Mouse (Mus musculus) G1E (cell line): Measurements from ENCODE around the gene Il6st. TPM values are rescaled to one million over a fixed set of nuclear protein-coding genes. Genes with fewer than 3 reads are reported as not detected.

Experiments
- ATAC-seq: 2 replicates; pipeline ENCODE4 v1.8.0; 2016; ENCODE audit warnings: mild to moderate bottlenecking; ENCODE audit not compliant: insufficient number of reproducible peaks, poor library complexity, low FRiP score, severe bottlenecking; ENCODE audit errors: extremely low read depth
- DNase-seq: peaks from one replicate; pipeline ENCODE4 v3.0.0; 2012; ENCODE audit warnings: low spot score
- H3K27me3 ChIP-seq: 2 replicates; pipeline ENCODE4 v1.6.1; 2012; ENCODE audit warnings: mild to moderate bottlenecking, low read length, inconsistent platforms; ENCODE audit not compliant: insufficient read depth
- H3K36me3 ChIP-seq: replicated peaks from 2 replicates; pipeline ENCODE3; 2012; ENCODE audit warnings: mild to moderate bottlenecking, inconsistent platforms
- H3K4me1 ChIP-seq: 2 replicates; pipeline ENCODE4 v1.6.1; 2012; ENCODE audit warnings: low read depth, low read length, inconsistent platforms, mixed read lengths; ENCODE audit not compliant: insufficient read depth
- H3K4me3 ChIP-seq: 2 replicates; pipeline ENCODE4 v1.5.1; 2012; ENCODE audit warnings: low read depth, mild to moderate bottlenecking, inconsistent platforms, low read length, moderate library complexity, mixed read lengths
- H3K9me3 ChIP-seq: replicated peaks from 2 replicates; pipeline ENCODE4 v1.6.1; 2012; ENCODE audit warnings: inconsistent platforms
- CTCF ChIP-seq: IDR thresholded peaks from 2 replicates; pipeline ENCODE4 v1.5.1; 2012; ENCODE audit warnings: low read depth, low read length, inconsistent platforms, mixed read lengths
- GATA1 ChIP-seq: IDR thresholded peaks from 2 replicates; pipeline ENCODE4 v1.6.1; 2012; ENCODE audit warnings: borderline replicate concordance, low read length, inconsistent platforms, mixed read lengths
- GATA2 ChIP-seq: IDR thresholded peaks from 2 replicates; pipeline ENCODE4 v1.6.1; 2012; ENCODE audit warnings: low read depth, low read length, inconsistent platforms, borderline replicate concordance
- POLR2AphosphoS5 ChIP-seq: IDR thresholded peaks from 2 replicates; pipeline ENCODE4 v1.6.1; 2012; ENCODE audit warnings: low read depth, low read length, inconsistent platforms; ENCODE audit not compliant: insufficient replicate concordance
- TAL1 ChIP-seq: conservative IDR thresholded peaks from 2 replicates; pipeline ENCODE4 v1.6.1; 2012; ENCODE audit warnings: low read depth, low read length, inconsistent platforms, mixed read lengths
- polyA plus RNA-seq: library from polyadenylated mRNA; stranded (reverse); fragments of >175 nt; gene quantifications from 2 replicates; pipeline ENCODE4 v1.2.3, GENCODE M21; 2012
- total RNA-seq, 2 experiments: library from RNA; stranded (forward) in 1 of 2; stranded (reverse) in 1 of 2; fragments of 200-1000 nt in 1 of 2; fragments of >200 nt in 1 of 2; fragmentation: Nextera tagmentation in 1 of 2; gene quantifications; 2 replicates each; pipeline ENCODE4 v1.2.3; 2014 to 2017

Gene Il6st
- 13.9 and 20.4 TPM in 2 replicates for total RNA-seq (2014; fragmentation: Nextera tagmentation)
- 4.2 and 5.0 TPM in 2 replicates for total RNA-seq (2017)
- polyA plus RNA-seq = 0.70 and 0.73 TPM in 2 replicates

GRCm38 (mm10) chr13:112463868-112464625, at the start of gene Il6st:
Gene Il6st, plus strand, starts transcription at chr13:112464070.
- Histone ChIP-seq H3K4me3 (peak within 1 kb of the TSS; percentile 87), H3K9me3 (no peaks in the 10 kb centered on the region), H3K4me1 (peaks cover 21% of the 10 kb centered on the region), H3K27me3 (peaks cover 30% of the 10 kb centered on the region), H3K36me3 (no peaks in the 10 kb centered on the region)
- TF ChIP-seq CTCF (no peak), GATA1 (no peak), POLR2AphosphoS5 (no peak)
- DNase-seq (peak; percentile 88), ATAC-seq (peak; percentile 98)

- H3K9me3 ChIP-seq = no peaks in the 10 kb centered on the region
- no peaks in the 10 kb centered on the region for H3K36me3 ChIP-seq
- ATAC-seq (no peak), DNase-seq (no peak)
- no peaks in the 10 kb centered on the region; the same call in 1 of the 2 replicates for H3K4me1 ChIP-seq
- H3K4me3 ChIP-seq = no peak overlapping the region
- TF ChIP-seq GATA1 (no peak), GATA2 (no peak), CTCF (no peak), POLR2AphosphoS5 (no peak), TAL1 (no peak)
- H3K27me3 ChIP-seq = peaks cover 5% of the 10 kb centered on the region; the same call in 1 of the 2 replicates
These were observed 48.0 kb upstream of the Il6st start for GRCm38 (mm10) chr13:112415896-112416295.

- Histone ChIP-seq H3K9me3 (no peaks in the 10 kb centered on the region), H3K36me3 (no peaks in the 10 kb centered on the region), H3K4me1 (no peaks in the 10 kb centered on the region), H3K27me3 (peaks cover 5% of the 10 kb centered on the region; the same call in 1 of the 2 replicates), H3K4me3 (no peak overlapping the region)
- DNase-seq (no peak), ATAC-seq (no peak)
- TF ChIP-seq CTCF (no peak), GATA1 (no peak), POLR2AphosphoS5 (no peak), TAL1 (no peak)
These were observed 47.3 kb upstream of the Il6st start for GRCm38 (mm10) chr13:112416410-112417162.

GRCm38 (mm10) chr13:112417163-112417523, 46.7 kb upstream of the Il6st start:
- H3K36me3 ChIP-seq = no peaks in the 10 kb centered on the region
- H3K4me1 ChIP-seq = no peaks in the 10 kb centered on the region
- H3K27me3 ChIP-seq = peaks cover 7% of the 10 kb centered on the region
- TF ChIP-seq TAL1 (no peak), GATA2 (no peak), CTCF (no peak), GATA1 (no peak), POLR2AphosphoS5 (no peak)
- H3K4me3 ChIP-seq = no peak overlapping the region
- H3K9me3 ChIP-seq = no peaks in the 10 kb centered on the region
- no peak for ATAC-seq
- no peak for DNase-seq

GRCm38 (mm10) chr13:112417861-112418423, 45.9 kb upstream of the Il6st start:
- Histone ChIP-seq H3K27me3 (peaks cover 9% of the 10 kb centered on the region), H3K4me3 (no peak overlapping the region), H3K4me1 (no peaks in the 10 kb centered on the region), H3K36me3 (no peaks in the 10 kb centered on the region), H3K9me3 (no peaks in the 10 kb centered on the region)
- ATAC-seq (no peak), DNase-seq (no peak)
- no peak for TF ChIP-seq POLR2AphosphoS5
- no peak for TF ChIP-seq TAL1
- TF ChIP-seq CTCF = no peak
- TF ChIP-seq GATA1 = no peak
- no peak for TF ChIP-seq GATA2

- H3K4me1 ChIP-seq = no peaks in the 10 kb centered on the region
- no peak for ATAC-seq
- no peak for TF ChIP-seq GATA1
- no peak for TF ChIP-seq TAL1
- no peak for TF ChIP-seq POLR2AphosphoS5
- no peaks in the 10 kb centered on the region for H3K36me3 ChIP-seq
- no peaks in the 10 kb centered on the region for H3K9me3 ChIP-seq
- H3K27me3 ChIP-seq = peaks cover 8% of the 10 kb centered on the region
- H3K4me3 ChIP-seq = no peak overlapping the region
- no peak for DNase-seq
These were observed 45.3 kb upstream of the Il6st start for GRCm38 (mm10) chr13:112418595-112418994.
